Mouse (Mus musculus) bone marrow, adult 2 months (tissue): ENCODE results near the gene Smco1.

Experiments used
- CTCF ChIP-seq: fragments of 200-500 bp; IDR thresholded peaks from 2 replicates; pipeline ENCODE4 v1.5.1; 2011; ENCODE audit warnings: low read length, control low read depth; ENCODE audit not compliant: control insufficient read depth, insufficient read depth
- POLR2A ChIP-seq: fragments of 200-500 bp; IDR thresholded peaks from 2 replicates; pipeline ENCODE4 v1.6.1; 2011; ENCODE audit warnings: low read depth, mild to moderate bottlenecking, control low read depth, low read length, borderline replicate concordance; ENCODE audit not compliant: control insufficient read depth

DNA sequence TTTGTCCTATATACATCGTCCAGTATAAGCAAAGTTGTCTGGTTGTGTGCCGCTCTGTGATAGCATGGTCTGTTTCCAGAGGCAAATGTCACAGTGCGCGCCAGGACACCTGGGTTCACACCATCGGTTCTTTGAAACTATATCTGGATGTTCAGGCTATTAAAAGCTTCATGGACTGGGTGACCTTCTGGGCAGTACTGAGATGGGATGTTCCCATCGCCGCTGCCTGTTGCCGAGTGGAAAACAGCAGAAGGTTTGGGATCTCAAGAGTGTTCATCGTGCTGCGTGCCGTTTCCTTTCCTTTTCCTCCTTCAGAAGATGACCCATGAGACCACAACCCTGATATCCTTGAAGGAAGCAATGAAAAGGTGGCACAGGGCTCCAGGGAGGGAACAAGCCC lies at the start of gene Smco1:
- TF ChIP-seq CTCF (no peak), POLR2A (no peak)
